Mouse (Mus musculus) kidney, postnatal 10 days (tissue): Measurements from ENCODE around the gene Canx.
"Not testable (repeated sequence)": the region's sequence is repeated elsewhere in the genome, so short reads cannot be mapped to it uniquely, and the experiment has no call there.

Experiments used
- DNase-seq: peaks from one replicate; pipeline ENCODE4 v3.0.0; 2021; ENCODE audit warnings: mixed read lengths

The Canx gene

GRCm38 (mm10) chr11:50325496-50326301 lies at the start of gene Canx:
Gene Canx (minus strand): TSS chr11:50325673.
- DNase-seq, result peak; percentile 98

DNA sequence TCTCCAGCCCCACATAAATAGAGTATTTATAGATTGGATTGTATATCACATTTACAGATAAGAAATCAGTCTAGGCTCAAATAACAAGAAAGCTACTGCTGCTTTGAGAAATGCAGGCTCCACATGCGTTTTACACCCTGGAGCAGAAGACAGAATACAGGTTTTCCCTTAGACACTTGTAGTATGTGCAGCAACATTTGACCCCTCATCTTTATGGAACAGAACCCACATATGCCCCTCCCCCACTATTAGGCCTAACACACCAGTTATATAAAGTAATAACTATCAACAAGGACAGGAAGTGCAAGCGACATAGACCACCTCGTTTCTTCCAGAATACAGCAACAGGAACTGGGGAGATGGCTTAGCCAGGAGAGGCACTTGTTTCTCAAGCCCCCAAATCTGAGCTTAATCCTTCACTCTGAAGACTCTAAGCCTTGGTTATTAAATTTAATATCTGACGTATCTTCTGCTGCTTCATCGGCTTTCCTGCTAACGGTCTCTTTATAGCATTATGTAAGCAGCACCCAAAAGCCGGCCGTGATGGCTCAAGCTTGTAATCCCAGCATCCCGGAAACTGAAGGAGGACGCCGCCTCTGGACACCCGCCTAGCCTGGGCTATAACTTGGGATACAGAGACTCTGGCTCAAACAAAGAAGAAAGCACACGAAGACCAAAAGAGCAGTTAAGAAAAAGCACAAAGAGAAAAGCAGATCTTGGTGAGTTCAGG lies 49.0 kb upstream of the Canx start:
- DNase-seq, result peak; percentile 2

GRCm38 (mm10) chr11:50373621-50374020 lies 48.1 kb upstream of the Canx start:
- DNase-seq, result peak; percentile 4

DNA sequence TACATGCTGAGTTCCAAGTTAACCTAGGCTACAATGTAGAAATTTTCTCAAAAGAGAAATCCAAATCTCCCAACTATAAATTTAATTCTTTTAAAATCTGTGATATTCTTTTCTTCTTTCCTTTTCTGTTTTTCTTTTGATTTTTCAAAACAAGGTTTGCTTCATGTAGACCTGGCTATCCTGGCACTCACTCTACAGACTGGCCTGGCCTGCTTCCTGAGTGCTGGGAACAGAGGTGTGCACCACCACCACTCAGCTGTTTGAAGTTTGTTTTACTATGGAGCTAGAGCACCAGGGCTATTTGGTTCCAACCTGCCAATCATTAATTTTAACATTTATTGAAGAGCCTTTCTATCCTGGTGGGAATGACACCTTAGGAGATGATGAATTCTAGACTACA lies 47.6 kb upstream of the Canx start:
- DNase-seq, result peak; percentile 0

- DNase-seq, result no peak
These were observed 46.4 kb upstream of the Canx start for GRCm38 (mm10) chr11:50371911-50372310.

GRCm38 (mm10) chr11:50371399-50371841 lies 45.9 kb upstream of the Canx start:
- DNase-seq, result peak; percentile 80

GRCm38 (mm10) chr11:50370969-50371368 lies 45.5 kb upstream of the Canx start:
- peak; percentile 18 for DNase-seq

DNA sequence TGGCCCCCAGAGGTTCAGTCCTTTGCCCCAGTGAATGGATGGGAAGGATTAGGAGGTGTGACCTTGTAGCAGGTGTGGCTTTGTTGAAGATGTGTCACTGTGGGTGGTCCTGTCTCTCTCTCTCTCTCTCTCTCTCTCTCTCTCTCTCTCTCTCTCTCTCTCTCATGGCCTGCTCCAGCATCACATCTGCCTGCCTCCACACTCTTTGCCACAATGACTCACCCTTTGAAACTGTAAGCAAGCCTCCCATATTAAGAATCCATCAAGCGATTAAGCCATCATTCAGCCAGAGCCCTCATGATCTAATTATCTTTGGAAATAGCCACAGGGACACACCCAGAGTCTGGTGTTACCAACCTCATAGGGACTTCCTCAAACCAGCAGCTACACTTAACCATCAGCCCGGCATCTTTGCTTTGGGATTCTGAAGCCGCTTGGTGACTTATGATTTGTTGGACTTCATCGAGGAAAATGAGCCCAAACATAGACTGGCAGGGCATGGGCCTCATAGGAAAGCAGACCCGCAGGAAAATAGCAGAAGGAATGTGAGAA lies 44.0 kb upstream of the Canx start:
- DNase-seq, result no peak

DNA sequence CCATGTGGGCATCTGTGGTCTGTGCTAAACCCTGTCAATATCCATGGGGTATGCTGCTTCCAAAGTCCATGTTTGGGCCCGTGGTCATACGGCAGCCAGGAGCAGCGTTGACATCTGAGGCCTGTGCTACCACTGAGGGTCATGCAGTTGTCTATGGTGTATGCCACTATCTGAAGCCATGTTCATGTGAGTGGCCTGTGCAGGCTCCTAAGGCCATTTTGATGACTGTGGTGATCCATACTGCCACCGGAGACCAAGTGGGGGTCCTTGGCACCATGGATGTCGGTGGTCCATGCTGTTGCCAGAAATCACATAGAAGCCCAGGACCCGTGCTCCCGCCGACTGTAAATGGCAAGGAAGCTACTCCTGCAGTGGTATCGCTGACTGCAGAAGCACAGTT lies 42.1 kb upstream of the Canx start:
- DNase-seq, result no peak

DNA sequence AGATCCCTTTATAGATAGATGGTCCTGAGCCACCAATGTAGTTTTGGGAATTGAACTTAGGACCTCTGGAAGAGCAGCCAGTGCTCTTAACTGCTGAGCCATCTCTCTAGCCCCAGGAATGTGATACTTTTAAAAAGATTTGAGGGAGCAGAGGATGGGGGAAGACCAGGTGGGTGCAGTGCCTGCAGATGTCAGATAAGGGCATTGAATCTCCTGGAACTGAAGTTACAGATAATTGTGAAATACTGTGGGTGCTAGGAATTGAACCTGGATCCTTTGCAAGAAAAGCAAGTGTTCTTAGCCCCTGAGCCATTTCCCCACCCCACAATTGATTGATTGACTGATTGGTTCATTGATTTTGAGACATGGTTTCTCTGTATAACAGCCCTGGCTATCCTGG lies 39.8 kb upstream of the Canx start:
- DNase-seq, result no peak

DNA sequence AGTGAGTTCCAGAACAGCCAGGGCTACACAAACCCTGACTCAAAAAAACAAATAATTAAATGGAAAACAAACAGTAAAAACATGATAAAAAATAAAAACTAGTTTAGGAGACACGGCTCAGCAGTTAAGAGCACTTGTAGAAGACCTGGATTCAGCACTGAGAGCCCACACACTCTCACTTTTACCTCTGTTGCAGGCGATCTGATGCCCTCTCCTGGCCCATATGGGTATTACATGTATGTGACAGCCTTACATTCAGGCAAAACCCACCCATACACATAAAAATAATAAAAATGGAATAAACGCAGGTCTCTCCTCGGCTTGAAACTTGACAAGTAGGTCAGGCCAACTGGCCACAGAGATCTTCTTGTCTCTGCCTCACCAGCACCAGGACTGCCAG lies 39.1 kb upstream of the Canx start:
- DNase-seq, result peak; percentile 87

GRCm38 (mm10) chr11:50361282-50361681 lies 35.8 kb upstream of the Canx start:
- not testable (repeated sequence) for DNase-seq

- peak; percentile 70 for DNase-seq
These were observed 33.7 kb upstream of the Canx start for GRCm38 (mm10) chr11:50358950-50359861.

- DNase-seq, result no peak
These were observed 29.9 kb upstream of the Canx start for GRCm38 (mm10) chr11:50355395-50355794.

DNA sequence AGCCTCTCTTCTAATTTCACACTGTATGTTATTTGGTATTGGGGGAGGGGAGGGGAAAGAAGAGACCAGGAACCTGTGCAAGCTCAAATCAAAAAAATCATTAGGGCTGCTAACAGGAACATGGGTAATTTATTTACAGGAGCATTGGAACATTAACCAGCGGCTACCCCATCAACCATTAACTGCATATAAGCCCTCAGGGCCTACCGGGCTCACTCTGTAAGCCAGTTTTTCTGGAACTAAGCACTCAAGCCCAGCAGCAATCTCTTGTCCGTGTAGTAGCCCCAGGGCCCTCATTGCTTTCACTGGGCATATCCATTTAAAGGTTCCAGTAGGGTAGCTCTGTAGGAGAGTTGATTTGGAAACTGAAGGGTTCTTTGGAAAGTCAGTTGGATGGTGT lies 29.4 kb upstream of the Canx start:
- peak; percentile 77 for DNase-seq

GRCm38 (mm10) chr11:50354162-50354561 lies 28.7 kb upstream of the Canx start, which contains the start of gene Cby3:
Gene Cby3 (plus strand): TSS chr11:50354462.
- DNase-seq, result no peak

- DNase-seq, result no peak
These were observed 26.7 kb upstream of the Canx start for GRCm38 (mm10) chr11:50352177-50352576.

DNA sequence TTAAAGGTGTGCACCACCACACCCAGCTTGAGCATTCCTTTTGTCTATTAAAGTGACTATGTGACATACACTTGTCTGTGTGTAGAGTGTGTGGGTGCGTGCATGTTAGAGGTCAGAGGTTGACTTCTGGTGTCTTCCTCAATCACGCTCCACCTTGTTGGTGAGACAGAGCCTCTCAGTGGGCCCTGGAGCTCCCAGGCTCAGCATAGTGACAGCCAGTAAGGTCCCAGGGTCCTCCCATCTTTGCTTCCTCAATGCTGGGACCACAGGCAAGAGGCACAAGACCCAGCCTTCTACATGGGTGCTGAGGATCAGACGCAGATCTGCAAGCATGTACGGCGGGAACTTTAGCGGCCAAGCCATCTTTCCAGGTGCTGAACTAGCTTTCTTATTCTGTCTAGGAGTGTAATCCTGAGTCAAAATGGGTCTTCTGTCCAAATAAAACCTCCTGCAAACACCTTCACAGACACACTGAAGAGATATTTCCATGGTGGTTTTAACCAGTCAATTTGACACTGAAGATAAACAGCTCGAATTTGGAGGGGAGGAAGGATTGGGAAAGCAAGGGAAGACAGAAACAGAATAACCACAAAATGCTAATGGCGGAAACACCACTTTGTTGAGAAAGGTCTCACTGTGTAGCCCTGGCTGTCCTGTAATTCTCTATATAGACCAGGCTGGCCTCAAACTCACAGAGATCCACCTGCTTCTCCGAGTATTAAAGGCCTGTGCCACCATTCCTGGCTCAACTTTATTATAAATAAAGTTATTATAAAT lies 21.0 kb upstream of the Canx start:
- no peak for DNase-seq

DNA sequence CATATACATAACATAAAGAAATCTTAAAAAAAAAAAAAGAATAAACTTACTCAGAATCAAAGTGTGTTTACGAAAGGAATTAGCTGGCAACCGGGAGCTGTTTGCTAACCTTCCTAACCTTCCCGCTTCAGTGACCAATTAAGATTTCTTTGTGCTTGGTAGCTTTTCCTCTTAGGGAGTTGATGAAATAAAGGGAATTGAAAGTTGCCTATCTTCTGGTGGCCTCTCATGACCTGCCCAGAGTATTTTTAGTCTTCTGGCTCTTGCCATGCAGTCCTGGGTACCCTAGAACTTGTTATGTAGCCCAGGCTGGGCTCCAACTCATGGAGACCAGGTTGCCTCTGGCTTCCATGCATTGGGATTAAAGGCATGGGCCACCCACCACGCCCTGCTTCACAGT lies 20.0 kb upstream of the Canx start:
- no peak for DNase-seq

DNA sequence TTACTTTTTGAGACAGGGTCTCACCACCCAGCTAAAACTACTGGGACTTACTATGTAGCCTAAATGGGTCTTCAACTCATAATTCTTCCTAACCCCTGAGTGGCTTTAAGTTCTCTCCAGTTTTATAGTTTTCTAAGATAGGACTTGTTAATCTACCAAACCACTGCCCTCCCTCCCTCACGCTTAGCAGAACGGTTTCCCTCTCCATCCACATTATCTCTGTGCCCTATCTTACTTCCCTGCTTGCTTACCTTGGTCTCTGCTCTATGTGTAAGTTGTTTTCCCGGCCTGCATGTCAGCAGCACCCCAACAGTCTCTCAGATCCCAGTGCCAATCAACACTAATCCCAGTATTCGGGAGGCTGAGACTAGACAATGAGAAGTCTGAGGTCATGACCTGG lies 11.4 kb upstream of the Canx start:
- DNase-seq, result no peak

- no peak for DNase-seq
These were observed 10.7 kb upstream of the Canx start for GRCm38 (mm10) chr11:50336126-50336525.

DNA sequence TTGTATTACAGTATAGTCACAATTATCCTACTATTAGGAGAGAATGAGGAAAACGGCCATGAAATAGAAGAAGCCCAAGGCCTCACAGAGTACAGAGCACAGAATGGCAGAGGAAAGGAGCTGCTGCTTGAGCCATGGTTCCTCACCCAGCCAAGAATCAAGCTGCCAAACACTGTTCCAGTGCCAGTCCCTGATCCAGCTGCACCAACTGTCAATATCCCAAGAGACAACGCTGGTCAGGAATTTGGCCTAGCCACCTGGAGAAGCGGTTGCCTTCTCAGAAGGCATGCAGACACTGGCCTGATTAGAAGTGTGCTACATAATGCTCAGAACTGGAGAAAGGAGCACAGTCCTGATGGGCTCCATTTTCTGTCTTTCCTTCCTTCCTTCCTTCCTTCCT lies 7.7 kb upstream of the Canx start:
- no peak for DNase-seq
